Mouse (Mus musculus): Measurements from ENCODE around the gene Gm4981. TPM values are rescaled to one million over a fixed set of nuclear protein-coding genes. Genes with fewer than 3 reads are reported as not detected.

Gm4981 gene
- polyA plus RNA-seq (2012; rRNA removed) = 0.26 and 0.34 TPM in 2 replicates

GRCm38 (mm10) chr10:58236613-58237012 lies at the start of gene Gm4981:
Gene Gm4981 (minus strand): TSS chr10:58236701.

GRCm38 (mm10) chr10:58255213-58255892 lies 18.9 kb upstream of the Gm4981 start, which contains the start of gene Gcc2:
Gene Gcc2 (plus strand): TSS chr10:58255497.

GRCm38 (mm10) chr10:58232641-58232969 lies 3.9 kb downstream of the Gm4981 start, which contains the start of gene Duxf3:
Gene Duxf3 (minus strand): TSS chr10:58232675.

GRCm38 (mm10) chr10:58224827-58225785 lies 11.4 kb downstream of the Gm4981 start, which contains the start of gene AW822073:
Gene AW822073 (minus strand): TSS chr10:58224930.

Other genes with a start within 250 kb of the Gm4981 start
- gene AW822073, start 11.8 kb downstream of the Gm4981 start, polyA plus RNA-seq (2012; rRNA removed) = not detected in 2 replicates
- gene Duxf3, start 4.0 kb downstream of the Gm4981 start, polyA plus RNA-seq (2012; rRNA removed) = not detected in 2 replicates
- gene Gcc2, start 18.8 kb upstream of the Gm4981 start, polyA plus RNA-seq (2012; rRNA removed) = 5.0 and 5.7 TPM in 2 replicates
- gene Lims1, start 86.8 kb upstream of the Gm4981 start, polyA plus RNA-seq (2012; rRNA removed) = 20.1 and 20.7 TPM in 2 replicates
- 2.7 and 3.8 TPM in 2 replicates for gene Ranbp2, start 210.2 kb upstream of the Gm4981 start, polyA plus RNA-seq (2012; rRNA removed)

All from ovary, adult 2 months (tissue).